Mouse (Mus musculus): Measurements from ENCODE around the gene S100a5.
A peak's percentile ranks its signal among the peaks of the same experiment; 100 is the strongest.

S100a5 gene

DNA sequence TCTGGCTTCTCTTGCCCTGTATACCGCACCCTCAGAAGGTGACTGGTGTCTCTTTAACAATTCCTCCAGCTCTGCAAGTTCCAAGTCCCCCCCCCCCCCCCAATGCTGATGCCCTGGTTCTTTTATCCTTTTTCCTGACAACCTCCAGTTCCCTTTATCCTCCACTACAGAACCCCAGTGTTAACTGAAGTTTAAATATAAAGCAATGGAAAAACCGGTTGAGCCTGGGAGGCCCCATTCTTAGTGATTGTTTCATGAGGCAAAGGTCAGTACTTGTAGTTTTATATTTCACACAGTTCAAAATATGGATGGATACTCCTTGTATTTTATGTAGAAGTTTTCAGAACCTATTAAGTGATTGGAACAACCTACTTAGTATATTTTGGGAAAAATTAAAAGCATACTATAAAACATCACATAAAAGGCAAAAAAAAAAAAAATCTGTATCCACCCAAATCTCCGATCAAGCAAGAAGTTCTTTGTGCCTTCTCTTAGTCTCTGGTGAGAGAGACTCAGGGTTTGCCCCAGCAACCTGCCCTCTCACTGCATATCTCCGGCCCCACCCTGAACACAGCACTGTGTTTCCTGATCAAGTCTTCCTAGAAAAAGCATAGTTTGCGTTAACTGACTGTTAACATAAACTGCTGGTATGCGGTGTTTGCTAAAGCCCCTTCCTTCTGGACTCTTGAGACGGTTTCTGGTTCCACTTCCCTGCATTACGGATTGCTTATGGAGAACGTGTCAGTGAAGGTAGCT, 18.1 kb downstream of the S100a5 start:
- no peak for DNase-seq (ENCODE audit: low spot score)

DNA sequence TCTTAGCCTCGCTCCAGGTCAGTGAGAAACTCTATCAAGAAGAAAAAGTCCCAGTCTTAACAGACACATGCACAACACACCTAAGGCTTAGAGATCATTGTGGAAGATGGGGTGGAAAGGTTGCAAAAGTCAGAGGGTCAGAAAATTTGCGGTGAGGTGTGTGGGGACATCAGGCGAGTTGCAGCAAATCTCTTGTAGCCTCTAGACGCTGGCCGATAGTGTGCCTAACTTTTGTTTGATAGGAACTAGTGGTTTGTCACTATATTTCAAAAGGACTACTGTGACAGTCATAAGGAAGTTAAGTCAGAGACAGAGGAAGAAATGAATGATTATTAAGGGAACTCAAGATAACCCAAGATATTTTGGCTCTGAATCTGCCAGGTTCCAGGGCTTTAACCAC, 19.0 kb downstream of the S100a5 start:
- no peak for DNase-seq (ENCODE audit: low spot score)

DNA sequence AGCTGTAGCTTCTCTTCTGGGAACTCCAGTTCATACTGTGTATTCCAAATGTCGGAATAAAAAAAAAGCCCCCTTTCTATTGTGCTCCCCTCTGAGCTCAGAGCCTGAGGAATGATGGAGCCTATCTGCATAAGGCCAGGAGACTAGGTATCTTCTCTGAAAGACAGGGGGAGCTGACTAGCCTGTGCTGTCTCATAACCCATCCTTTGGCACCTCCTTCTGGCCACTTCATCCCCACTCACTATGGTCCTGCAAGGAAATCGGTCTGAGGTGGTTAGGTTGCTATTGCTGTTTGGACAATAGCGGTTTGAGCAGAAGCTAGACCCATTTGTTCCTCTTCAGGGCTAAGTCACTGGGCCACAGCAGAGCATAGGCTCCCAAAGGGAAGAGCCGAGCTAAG, 19.5 kb downstream of the S100a5 start:
- no peak for DNase-seq (ENCODE audit: low spot score)

DNA sequence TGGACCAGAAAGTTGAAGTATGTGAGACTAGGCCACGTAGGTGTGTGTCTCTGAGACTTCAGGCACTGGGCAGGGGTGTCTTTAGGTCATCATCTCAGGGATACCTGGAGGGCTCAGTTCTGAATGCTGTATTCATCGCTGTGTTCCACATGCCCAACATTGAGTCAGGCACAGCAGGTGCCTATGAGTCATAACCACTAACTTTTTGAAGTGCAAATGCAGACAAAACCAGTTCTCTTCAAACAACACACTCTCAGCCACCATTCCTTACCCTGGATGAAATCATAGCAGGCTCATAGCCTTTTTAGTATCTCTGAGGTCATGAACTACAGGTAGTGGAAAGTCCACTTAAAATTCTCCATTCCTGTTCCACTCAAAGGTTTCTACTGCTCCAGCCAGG, 21.0 kb downstream of the S100a5 start:
- no peak for DNase-seq (ENCODE audit: low spot score)

DNA sequence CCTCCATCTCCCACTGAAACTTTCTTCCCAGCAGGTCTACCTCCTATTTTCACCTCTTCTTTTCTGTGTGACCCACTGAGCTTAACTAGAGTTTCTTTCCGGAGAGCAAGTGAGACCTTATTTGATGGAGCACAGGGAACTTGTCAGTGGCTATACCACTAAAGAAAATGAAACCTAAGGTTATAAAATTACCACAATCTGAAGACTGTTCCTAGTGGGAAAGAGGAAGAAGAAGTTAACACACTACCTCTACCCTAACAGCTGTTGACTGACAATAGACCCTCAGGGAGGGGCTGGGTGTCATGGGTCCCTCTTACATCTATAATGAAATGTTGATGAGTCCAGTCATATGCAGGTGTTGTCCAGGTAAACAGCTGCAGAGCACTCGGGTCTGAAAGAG, 23.7 kb downstream of the S100a5 start:
- no peak for DNase-seq (ENCODE audit: low spot score)

DNA sequence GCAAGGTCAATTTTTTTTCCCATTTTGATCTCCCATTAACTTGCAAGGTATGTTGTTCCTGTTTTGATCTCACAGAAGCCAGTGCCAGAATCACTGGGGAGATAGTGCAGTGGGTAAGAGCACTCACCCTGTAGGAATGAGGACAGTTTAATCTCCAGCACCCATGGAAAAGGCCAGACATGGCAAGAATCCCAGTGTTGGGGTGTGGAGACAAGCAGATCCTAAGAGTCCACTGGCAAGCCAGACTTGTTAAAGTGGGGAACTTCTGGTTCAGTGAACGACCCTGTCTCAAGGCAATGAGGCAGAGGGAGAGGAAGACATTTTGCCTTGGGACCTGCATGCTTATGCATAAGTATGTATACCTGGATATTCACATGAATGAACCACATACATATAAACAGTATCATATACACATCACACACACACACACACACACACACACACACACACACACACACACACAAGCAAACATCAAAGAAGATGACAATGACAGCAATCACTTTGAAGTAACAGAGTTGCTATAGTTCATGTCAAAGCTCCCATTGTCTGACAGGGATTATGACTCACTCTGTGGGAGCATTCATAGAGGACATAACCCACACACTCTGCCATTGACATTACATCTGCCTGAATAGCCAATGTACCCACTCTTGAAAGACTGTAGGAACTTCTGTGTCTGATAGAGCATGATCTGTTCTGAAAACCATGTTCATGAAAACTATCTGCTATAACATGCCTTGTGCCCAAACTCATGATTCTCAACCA, 30.4 kb downstream of the S100a5 start:
- DNase-seq (ENCODE audit: low spot score), result no peak

DNA sequence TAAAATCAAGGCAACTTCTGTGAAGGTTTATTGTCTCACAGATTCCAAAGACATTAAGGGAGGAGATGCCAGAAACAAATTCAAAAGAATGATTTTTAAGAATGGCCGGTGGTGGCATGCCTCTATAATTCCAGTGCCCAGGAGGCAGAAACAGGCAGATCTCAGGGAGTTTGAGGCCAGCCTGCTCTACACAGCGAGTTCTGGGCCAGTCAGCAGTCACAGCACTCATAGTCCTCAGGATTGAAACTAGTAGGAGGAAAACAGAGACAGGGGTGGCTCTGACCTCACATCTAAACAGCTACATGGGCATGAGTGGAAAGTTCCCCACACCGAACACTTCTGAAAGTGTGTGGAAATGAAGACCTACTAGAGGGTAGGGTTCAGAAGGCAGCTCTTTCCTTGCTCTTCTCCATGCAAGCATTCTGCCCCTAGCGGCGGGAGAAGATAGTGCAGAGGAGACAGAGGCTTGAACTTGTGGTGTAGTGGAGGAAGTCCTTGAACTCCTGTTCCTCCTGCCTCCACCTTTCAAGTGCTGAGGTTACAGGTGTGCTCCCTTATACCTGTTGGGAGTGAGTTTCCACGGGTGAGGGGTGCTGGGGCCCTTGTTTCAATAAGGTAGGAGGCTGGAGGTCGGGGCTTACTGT, 31.3 kb downstream of the S100a5 start:
- DNase-seq (ENCODE audit: low spot score), result no peak

DNA sequence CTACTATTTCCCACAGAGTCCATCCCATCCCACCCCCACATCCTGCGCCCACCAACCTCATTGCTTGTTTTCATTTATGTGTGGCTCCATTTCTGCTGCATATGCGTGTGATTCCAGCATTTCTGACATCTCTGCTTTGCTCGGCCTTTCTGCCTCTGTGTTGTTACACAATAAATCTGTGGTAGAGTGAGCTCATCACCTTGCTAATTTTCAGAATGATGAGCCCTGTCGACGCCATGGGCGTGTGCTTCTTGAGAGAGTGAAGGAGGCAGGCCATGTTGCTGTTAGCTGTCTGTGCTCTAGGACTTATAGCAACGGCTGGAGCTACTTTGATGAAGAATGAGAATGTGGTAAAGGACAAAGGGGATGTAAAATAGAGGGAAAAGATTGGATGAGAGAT, 32.7 kb downstream of the S100a5 start:
- DNase-seq (ENCODE audit: low spot score), result no peak

DNA sequence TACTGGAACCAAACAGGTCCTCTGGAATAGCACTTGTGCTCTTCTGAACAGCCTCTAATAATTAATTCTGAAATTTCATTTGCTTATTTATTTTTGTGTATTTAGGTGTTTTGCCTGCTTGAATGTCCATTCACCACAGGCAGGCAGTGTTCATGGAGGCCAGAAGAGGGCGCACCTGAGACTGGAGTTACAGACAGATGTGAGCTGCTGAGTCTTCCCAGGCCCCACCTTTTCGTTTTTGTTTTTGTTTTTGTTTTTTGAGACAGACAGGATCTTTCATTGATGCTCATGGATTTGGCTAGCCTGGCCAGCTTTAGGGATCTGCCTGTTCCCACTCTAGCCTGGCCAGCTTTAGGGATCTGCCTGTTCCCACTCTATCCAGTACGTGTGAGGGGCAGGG, 35.9 kb downstream of the S100a5 start:
- peak; percentile 42 for DNase-seq (ENCODE audit: low spot score)

DNA sequence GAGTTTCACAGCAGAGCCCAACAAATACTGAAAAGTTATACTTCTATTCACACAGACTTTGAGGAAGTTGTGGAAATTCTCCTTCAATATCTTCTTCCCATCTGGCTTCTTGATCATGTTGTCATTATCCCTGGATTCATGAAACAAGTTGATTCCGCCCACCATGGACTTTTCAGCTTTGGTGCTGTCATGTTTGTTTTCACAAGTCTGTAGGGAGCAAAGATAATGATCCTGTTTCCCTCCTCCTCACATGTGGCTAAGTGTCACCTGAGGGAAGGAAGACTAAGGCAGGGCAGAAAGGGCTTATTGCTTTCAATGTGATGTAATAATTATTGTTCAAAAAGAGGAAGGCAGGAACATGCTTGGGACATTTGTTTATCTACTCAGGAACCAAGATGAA, 39.0 kb downstream of the S100a5 start:
- DNase-seq (ENCODE audit: low spot score), result no peak

DNA sequence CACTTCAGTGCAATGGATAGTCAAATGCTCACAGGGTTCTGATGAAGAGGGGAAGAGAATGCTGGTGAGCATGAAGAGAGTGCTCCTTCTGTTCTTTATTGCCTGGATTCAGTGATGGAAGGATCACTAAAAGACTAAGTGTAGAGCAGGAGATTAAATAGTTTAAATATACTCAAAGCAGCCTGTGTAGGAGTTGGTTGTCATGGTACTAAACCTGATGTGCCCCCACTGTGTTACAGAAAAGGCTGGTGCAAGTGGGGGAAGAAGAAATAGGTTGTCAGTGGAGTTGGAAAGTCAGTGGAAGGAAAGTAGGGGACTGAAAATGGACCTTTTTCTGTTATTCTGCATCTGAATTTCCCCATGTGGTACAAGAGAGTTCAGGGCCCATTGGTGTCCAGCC, 40.7 kb downstream of the S100a5 start:
- no peak for DNase-seq (ENCODE audit: low spot score)

DNA sequence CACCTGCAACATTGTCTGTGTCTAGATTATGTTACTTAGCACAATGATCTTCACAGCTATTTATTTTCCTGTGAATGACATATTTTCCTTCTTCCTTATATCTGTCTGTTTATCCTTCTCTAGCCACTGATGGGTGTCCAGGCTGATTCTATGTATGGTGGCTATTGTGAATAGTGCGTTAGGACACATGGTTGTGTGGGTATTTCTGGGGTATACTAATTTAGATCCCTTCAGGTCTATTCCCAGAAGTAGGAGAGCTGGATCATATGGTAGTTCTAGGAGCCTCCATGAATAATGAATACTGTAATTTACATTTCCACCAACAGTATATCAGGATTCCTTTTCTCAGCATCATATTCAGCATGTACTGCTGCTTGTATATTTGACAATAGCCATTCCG, 41.5 kb downstream of the S100a5 start:
- DNase-seq (ENCODE audit: low spot score), result no peak

DNA sequence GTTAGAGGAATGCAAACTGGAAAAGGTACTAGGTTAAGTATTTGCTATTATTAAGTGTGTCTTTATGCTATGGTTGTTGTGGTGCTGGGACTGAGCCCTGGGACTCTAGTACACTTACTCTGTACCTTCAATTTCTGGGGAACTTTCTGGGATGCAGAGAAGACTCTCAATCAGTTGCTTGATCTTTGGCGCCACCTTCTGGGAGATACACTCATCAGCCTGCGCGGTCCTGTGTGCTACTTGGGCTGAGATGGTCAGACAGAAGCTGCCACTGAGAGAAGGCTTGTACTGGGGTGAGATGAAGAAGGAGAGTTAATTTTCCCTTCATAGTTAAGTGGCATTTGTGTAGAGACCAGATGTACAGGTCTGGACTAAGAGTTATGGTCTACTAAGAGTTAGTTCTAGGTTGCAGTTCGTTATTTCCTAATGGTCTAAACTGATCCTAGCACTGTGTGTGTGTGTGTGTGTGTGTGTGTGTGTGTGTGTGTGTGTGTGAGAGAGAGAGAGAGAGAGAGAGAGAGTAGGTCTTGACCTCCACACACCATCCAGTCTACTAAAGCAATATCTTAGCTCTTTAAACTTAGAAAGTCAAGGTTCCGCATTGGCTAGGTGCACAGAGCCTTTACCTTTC, 44.7 kb downstream of the S100a5 start:
- peak; percentile 74 for DNase-seq (ENCODE audit: low spot score)

DNA sequence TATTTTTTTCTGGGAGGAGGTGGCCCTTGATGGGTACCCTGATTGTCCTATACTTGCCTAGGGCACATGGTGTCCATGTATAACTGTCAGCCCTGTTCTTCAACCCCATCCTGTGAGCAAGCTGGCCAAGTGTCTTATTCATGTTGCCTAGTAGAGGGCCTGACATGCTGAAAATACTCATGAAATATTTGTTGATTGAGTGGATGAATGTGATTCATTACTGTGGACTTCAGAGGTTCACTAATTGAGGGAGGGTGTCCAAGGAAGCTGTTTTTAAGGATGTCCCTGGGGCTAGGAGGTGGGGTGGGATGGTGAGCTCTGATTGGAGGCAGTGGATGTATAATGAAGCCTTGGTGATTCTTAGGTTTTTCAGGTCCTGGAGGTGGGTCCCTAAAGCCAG, 45.4 kb downstream of the S100a5 start, which contains the start of gene S100a7a:
TSS of gene S100a7a (plus strand) at position 301 of the 400 bp plus-strand sequence.
- no peak for DNase-seq (ENCODE audit: low spot score)

DNA sequence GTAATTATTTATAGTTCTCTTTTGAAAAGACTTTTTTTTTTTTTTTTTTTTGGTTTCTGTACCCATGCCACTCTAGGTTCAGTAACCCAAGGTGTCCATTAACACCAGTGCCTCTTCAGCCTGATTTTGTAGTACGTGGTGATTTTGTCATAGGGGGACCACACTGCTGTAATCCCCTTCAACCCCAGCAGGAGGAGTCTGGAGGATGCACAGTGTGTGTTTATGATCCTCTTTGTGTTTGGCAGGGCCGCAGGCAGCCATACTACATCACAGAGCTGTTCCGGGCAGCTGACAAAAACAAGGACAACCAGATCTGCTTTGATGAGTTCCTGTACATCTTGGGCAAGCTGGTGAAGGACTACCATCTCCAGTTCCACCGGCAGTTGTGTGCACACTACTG, 49.1 kb downstream of the S100a5 start:
- no peak for DNase-seq (ENCODE audit: low spot score)

DNA sequence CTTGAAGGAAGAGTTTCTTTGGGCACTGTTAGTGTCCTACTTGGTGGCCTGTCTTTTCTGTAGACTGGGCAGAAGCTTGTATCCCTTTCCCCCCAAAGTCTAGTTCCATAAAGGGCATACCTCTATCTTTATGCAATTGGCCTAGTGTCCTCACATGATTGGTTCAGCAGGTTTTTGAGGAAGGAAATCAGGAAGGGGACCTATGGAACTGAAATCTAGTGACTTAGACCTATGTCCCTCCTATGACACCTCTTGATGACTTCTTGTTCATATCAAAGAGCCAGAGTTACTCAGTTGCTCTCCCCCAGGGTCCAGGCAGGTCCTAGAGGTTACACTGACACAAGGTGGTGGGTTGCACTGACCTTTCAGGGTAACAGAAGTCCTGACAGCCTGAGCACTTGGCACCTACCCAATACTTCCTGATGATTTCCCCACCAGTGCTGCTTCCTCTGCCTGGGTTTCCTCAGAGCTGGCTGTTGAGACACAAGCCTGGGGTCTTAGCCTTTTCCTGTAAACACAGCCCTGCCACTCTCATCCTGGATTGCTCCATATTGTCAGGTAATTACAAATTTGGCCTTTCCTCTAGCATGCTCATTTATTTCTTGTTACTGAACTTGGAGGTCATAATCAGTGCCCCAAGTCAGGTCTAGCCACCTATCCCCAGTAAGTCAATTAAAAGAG, 51.2 kb downstream of the S100a5 start:
- DNase-seq (ENCODE audit: low spot score), result no peak

All from ovary, postnatal 14 days (tissue).